Mouse (Mus musculus): ENCODE data around the gene Nrxn2. TPM values are rescaled to one million over a fixed set of nuclear protein-coding genes. Genes with fewer than 3 reads are reported as not detected.
A peak's percentile ranks its signal among the peaks of the same experiment; 100 is the strongest.

The Nrxn2 gene
- polyA plus RNA-seq, 1 experiment from 2014 or later, result 1.3 TPM

DNA sequence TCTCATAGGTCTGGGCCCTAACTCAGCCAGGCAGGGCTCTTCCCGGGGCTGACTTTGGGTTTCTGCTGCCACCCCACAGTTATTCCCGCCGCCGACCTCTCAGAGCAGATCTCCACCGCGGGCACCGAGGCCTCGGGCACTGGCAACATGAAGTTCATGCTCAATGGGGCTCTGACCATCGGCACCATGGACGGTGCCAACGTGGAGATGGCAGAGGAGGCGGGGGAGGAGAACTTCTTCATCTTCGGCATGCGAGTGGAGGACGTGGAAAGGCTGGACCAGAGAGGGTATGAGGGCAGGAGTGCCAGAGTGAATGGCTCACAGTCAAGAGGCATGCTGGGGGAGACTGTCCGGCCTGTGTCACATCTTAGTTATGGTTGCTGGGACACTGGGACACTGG lies 24.9 kb upstream of the Nrxn2 start:
- H3K4me1 ChIP-seq (replicated peaks; ENCODE audit: control insufficient read depth, insufficient read depth), result no peaks in the 10 kb centered on the region
- WGBS, result 91% methylated on average over 16 of the region's 16 CpGs
- no peak overlapping the region for H3K4me2 ChIP-seq (replicated peaks; ENCODE audit: low read depth)
- no peaks in the 10 kb centered on the region for H3K9me3 ChIP-seq (ENCODE audit: control insufficient read depth, low read length)
- H3K4me3 ChIP-seq (ENCODE audit: low read depth, low read length), result no peak overlapping the region
- TF ChIP-seq EP300 (optimal IDR thresholded peaks at IDR 0.05), result no peak
- TF ChIP-seq CTCF (IDR thresholded peaks at IDR 0.05; ENCODE audit: low read depth), result no peak
- no peak for ATAC-seq (ENCODE audit: low FRiP score, low TSS enrichment)
- no peaks in the 10 kb centered on the region for H3K36me3 ChIP-seq (ENCODE audit: control insufficient read depth, insufficient read depth, low read length)
- peak; percentile 11 for DNase-seq (ENCODE audit: low spot score)
- H3K9ac ChIP-seq (ENCODE audit: low read length), result no peak overlapping the region
- H3K27me3 ChIP-seq (ENCODE audit: control insufficient read depth, insufficient read depth, low read length), result no peaks in the 10 kb centered on the region
- no peak overlapping the region for H3K27ac ChIP-seq (replicated peaks)

DNA sequence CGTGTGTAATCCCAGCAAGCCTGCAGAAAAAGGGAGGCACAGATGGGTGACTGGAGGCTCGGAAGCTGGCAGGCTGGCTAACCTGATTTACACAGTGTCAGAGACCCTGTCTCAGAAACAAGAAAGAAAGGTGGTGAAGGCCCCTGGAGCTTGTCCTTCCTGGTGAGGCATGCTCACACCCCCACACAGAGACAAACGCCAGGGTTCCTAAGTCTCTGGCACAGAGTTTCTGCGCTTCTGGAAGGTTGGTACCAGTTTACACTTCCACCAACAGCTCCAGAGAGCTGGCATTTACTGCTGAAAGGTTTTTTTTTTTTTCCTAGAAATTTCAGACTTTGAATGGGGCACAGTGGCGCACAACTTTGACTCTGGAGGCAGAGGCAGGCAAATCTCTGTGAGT lies 22.3 kb upstream of the Nrxn2 start:
- Histone ChIP-seq H3K4me3 (ENCODE audit: low read depth, low read length) (no peak overlapping the region), H3K4me2 (replicated peaks; ENCODE audit: low read depth) (no peak overlapping the region), H3K9me3 (ENCODE audit: control insufficient read depth, low read length) (no peaks in the 10 kb centered on the region), H3K36me3 (ENCODE audit: control insufficient read depth, insufficient read depth, low read length) (no peaks in the 10 kb centered on the region), H3K27ac (replicated peaks) (no peak overlapping the region), H3K27me3 (ENCODE audit: control insufficient read depth, insufficient read depth, low read length) (no peaks in the 10 kb centered on the region), H3K9ac (ENCODE audit: low read length) (no peak overlapping the region), H3K4me1 (replicated peaks; ENCODE audit: control insufficient read depth, insufficient read depth) (no peaks in the 10 kb centered on the region)
- no peak for ATAC-seq (ENCODE audit: low FRiP score, low TSS enrichment)
- WGBS, result 82% methylated on average over 5 of the region's 5 CpGs
- TF ChIP-seq CTCF (IDR thresholded peaks at IDR 0.05; ENCODE audit: low read depth) (no peak), EP300 (optimal IDR thresholded peaks at IDR 0.05) (no peak)
- no peak for DNase-seq (ENCODE audit: low spot score)

DNA sequence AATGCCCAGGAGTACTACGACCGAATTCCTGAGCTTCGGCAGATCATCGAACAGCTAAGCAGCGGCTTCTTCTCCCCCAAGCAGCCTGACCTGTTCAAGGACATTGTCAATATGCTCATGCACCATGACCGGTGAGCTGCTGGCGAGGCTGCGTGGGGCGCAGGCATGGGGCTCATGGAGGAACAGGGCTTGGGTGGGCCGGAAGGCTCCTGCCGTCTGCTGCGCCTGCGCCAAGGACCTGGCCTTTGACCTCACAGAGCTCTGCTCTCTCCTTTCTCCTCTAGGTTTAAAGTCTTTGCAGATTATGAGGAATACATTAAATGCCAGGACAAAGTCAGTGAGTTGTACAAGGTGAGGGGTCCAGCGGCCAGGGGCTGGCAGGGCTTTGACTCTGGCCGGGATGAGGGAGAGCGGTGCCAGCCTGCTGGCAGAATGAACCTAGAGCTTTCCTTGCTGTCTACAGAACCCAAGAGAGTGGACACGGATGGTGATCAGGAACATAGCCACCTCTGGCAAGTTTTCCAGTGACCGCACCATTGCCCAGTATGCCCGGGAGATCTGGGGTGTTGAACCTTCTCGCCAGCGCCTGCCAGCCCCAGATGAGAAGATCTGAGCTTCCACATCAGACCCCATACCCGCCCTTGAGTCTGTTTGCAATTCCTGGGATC lies 20.8 kb upstream of the Nrxn2 start:
- Histone ChIP-seq H3K27me3 (ENCODE audit: control insufficient read depth, insufficient read depth, low read length) (no peaks in the 10 kb centered on the region), H3K4me2 (replicated peaks; ENCODE audit: low read depth) (no peak overlapping the region), H3K4me3 (ENCODE audit: low read depth, low read length) (no peak overlapping the region), H3K4me1 (replicated peaks; ENCODE audit: control insufficient read depth, insufficient read depth) (no peaks in the 10 kb centered on the region), H3K36me3 (ENCODE audit: control insufficient read depth, insufficient read depth, low read length) (no peaks in the 10 kb centered on the region), H3K9ac (ENCODE audit: low read length) (no peak overlapping the region), H3K9me3 (ENCODE audit: control insufficient read depth, low read length) (no peaks in the 10 kb centered on the region), H3K27ac (replicated peaks) (no peak overlapping the region)
- TF ChIP-seq EP300 (optimal IDR thresholded peaks at IDR 0.05) (no peak), CTCF (IDR thresholded peaks at IDR 0.05; ENCODE audit: low read depth) (no peak)
- ATAC-seq (ENCODE audit: low FRiP score, low TSS enrichment) (no peak), DNase-seq (ENCODE audit: low spot score) (no peak)
- WGBS, result 83% methylated on average over 22 of the region's 22 CpGs

- H3K27me3 ChIP-seq (ENCODE audit: control insufficient read depth, insufficient read depth, low read length), result no peaks in the 10 kb centered on the region
- peak overlapping the region; percentile 64 for H3K9ac ChIP-seq (ENCODE audit: low read length)
- DNase-seq (ENCODE audit: low spot score), result peak; percentile 78
- no peaks in the 10 kb centered on the region for H3K9me3 ChIP-seq (ENCODE audit: control insufficient read depth, low read length)
- TF ChIP-seq CTCF (IDR thresholded peaks at IDR 0.05; ENCODE audit: low read depth) (no peak), EP300 (optimal IDR thresholded peaks at IDR 0.05) (no peak)
- peak overlapping the region; percentile 99 for H3K4me2 ChIP-seq (replicated peaks; ENCODE audit: low read depth)
- WGBS, result 1% methylated on average over 39 of the region's 39 CpGs
- H3K36me3 ChIP-seq (ENCODE audit: control insufficient read depth, insufficient read depth, low read length), result no peaks in the 10 kb centered on the region
- peak; percentile 64 for ATAC-seq (ENCODE audit: low FRiP score, low TSS enrichment)
- no peaks in the 10 kb centered on the region for H3K4me1 ChIP-seq (replicated peaks; ENCODE audit: control insufficient read depth, insufficient read depth)
- peak overlapping the region; percentile 81 for H3K27ac ChIP-seq (replicated peaks)
- peak overlapping the region; percentile 62 for H3K4me3 ChIP-seq (ENCODE audit: low read depth, low read length)
These were observed 19.9 kb upstream of the Nrxn2 start for GRCm38 (mm10) chr19:6398447-6399284.

GRCm38 (mm10) chr19:6399285-6400095 lies 19.0 kb upstream of the Nrxn2 start, which contains the start of gene Rasgrp2:
Gene Rasgrp2 (plus strand): TSS chr19:6399340.
- Histone ChIP-seq H3K4me3 (ENCODE audit: low read depth, low read length) (peak within 1 kb of the TSS; percentile 62), H3K4me1 (replicated peaks; ENCODE audit: control insufficient read depth, insufficient read depth) (no peaks in the 10 kb centered on the region), H3K27ac (replicated peaks) (peak within 1 kb of the TSS; percentile 81), H3K4me2 (replicated peaks; ENCODE audit: low read depth) (peak within 1 kb of the TSS; percentile 99), H3K27me3 (ENCODE audit: control insufficient read depth, insufficient read depth, low read length) (no peaks in the 10 kb centered on the region), H3K9ac (ENCODE audit: low read length) (peak within 1 kb of the TSS; percentile 64), H3K36me3 (ENCODE audit: control insufficient read depth, insufficient read depth, low read length) (no peaks in the 10 kb centered on the region), H3K9me3 (ENCODE audit: control insufficient read depth, low read length) (no peaks in the 10 kb centered on the region)
- ATAC-seq (ENCODE audit: low FRiP score, low TSS enrichment) (0 out of 2 replicates have a peak, but pooled peaks have one; percentile 6), DNase-seq (ENCODE audit: low spot score) (peak; percentile 57)
- TF ChIP-seq EP300 (optimal IDR thresholded peaks at IDR 0.05) (no peak), CTCF (IDR thresholded peaks at IDR 0.05; ENCODE audit: low read depth) (no peak)
- WGBS, result 0% methylated on average over 39 of the region's 87 CpGs
